Mouse (Mus musculus) liver, embryonic 16.5 days (tissue): ENCODE measurements around the gene Thbs2. TPM values are rescaled to one million over a fixed set of nuclear protein-coding genes. Genes with fewer than 3 reads are reported as not detected.

Source experiments
- ATAC-seq: fragments of 200-750 bp; cut with Nextera tagmentation; 2 replicates; pipeline ENCODE4 v1.8.0; 2017; ENCODE audit warnings: low read depth, mild to moderate bottlenecking, moderate number of reproducible peaks, moderate library complexity
- H3K27ac ChIP-seq: fragments of 300-500 bp; sonication (generic); 2 replicates; pipeline ENCODE4 v1.5.1; 2014; ENCODE audit warnings: mild to moderate bottlenecking, low read length
- H3K27me3 ChIP-seq: fragments of 300-500 bp; sonication (generic); 2 replicates; pipeline ENCODE4 v1.6.1; 2014; ENCODE audit warnings: low read depth, low read length, mixed read lengths; ENCODE audit not compliant: control insufficient read depth, insufficient read depth
- H3K36me3 ChIP-seq: fragments of 300-500 bp; sonication (generic); 2 replicates; pipeline ENCODE4 v1.6.1; 2014; ENCODE audit warnings: mild to moderate bottlenecking; ENCODE audit not compliant: control insufficient read depth, insufficient read depth
- H3K4me1 ChIP-seq: fragments of 300-500 bp; sonication (generic); 2 replicates; pipeline ENCODE4 v1.6.1; 2014; ENCODE audit warnings: low read depth, low read length, mixed read lengths; ENCODE audit not compliant: control insufficient read depth
- H3K4me2 ChIP-seq: fragments of 300-500 bp; sonication (generic); 2 replicates; pipeline ENCODE4 v1.6.1; 2014; ENCODE audit warnings: low read depth, low read length, mixed read lengths
- H3K4me3 ChIP-seq: fragments of 300-500 bp; sonication (generic); 2 replicates; pipeline ENCODE4 v1.5.1; 2014; ENCODE audit warnings: low read depth, mild to moderate bottlenecking, low read length
- H3K9ac ChIP-seq: fragments of 300-500 bp; sonication (generic); 2 replicates; pipeline ENCODE4 v1.6.1; 2014; ENCODE audit warnings: low read depth, low read length
- H3K9me3 ChIP-seq: fragments of 300-500 bp; sonication (generic); replicated peaks from 2 replicates; pipeline ENCODE4 v1.6.1; 2016; ENCODE audit warnings: low read length; ENCODE audit not compliant: control insufficient read depth
- WGBS: fragments of 180-500 bp; shearing (Covaris S2); extraction: QIAGEN DNeasy Blood & Tissue Kit; methylation state at CpG from one replicate; pipeline ENCODE4 v1.1.7; 2014; ENCODE audit not compliant: insufficient replicate concordance; 5-methylcytosine and 5-hydroxymethylcytosine counted together
- polyA plus RNA-seq: library from polyadenylated mRNA; unstranded; fragments of >200 nt; fragmentation: Nextera tagmentation; extraction: Ambion mirVana; gene quantifications from 2 replicates; pipeline ENCODE4 v1.2.1, GENCODE M21; 2015

Thbs2 gene
- polyA plus RNA-seq, 1 experiment from 2014 or later: 2.6 TPM

DNA sequence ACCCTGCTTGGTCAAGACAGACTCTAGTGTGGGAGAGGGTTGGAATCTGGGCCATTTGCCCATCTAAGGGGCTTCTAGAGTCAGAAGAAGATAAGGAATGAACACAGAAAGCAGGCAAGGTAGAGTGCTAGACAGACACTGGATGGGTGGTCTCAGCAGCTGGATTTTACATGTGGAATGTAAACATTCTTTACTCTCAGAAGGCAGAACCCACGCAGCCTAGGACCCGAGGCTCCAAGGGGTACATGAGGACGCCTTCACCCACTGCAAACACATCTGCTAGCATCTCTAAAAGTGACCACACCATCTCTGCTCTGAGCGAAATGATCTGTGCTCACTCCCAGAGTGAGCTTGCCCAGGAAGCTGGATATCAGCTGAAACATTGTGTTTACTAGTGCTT, 9.2 kb upstream of the Thbs2 start:
- no peak overlapping the region for H3K4me2 ChIP-seq
- no peak overlapping the region for H3K4me3 ChIP-seq
- WGBS: 43% methylated on average over 4 of the region's 4 CpGs
- no peaks in the 10 kb centered on the region for H3K36me3 ChIP-seq
- H3K9ac ChIP-seq: no peak overlapping the region
- no peaks in the 10 kb centered on the region for H3K27me3 ChIP-seq
- no peak for ATAC-seq
- no peaks in the 10 kb centered on the region for H3K4me1 ChIP-seq
- no peak overlapping the region for H3K27ac ChIP-seq
- no peaks in the 10 kb centered on the region for H3K9me3 ChIP-seq

DNA sequence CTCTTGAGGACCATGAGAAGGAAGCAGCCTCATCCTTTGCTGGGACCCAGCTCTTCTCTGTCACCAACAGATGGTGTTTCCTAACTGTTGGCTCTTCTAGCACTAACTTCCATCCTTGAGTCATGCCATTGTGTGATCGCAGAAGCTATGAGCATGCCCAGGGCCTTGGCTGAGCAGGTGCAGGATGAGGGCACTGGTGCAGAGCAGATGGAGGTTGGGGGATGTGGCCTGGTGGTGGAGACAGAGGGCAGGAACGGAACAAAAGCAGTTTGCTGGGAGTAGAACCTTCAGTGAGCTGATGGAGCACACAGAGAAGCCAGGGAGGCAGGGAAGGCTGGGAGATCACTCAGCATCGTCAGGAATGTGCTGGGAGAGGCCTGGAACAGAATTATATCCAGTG, 8.7 kb upstream of the Thbs2 start:
- H3K9ac ChIP-seq: no peak overlapping the region
- no peak for ATAC-seq
- no peak overlapping the region for H3K4me2 ChIP-seq
- no peak overlapping the region for H3K27ac ChIP-seq
- H3K4me1 ChIP-seq: no peaks in the 10 kb centered on the region
- no peaks in the 10 kb centered on the region for H3K9me3 ChIP-seq
- 38% methylated on average over 3 of the region's 3 CpGs for WGBS
- H3K36me3 ChIP-seq: no peaks in the 10 kb centered on the region
- no peaks in the 10 kb centered on the region for H3K27me3 ChIP-seq
- H3K4me3 ChIP-seq: no peak overlapping the region

DNA sequence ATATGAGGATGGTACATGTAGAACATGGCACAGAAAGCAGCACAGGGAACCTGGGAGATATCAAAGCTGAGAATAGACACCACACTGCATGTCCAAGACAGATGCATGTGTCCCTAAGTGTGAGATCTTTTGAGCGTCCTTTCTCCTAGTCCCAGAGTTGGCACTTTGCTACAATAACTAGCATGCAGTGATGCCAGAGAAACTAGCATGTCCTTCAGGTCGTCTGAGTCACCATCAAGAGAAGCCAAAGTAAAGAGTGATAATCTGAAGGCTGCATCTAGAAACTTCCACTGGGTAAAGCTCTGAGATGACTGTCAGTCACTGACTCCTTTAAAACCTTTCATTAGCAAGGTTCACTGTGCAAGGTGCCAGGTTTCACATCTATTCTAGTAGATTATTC, 7.9 kb upstream of the Thbs2 start:
- H3K9me3 ChIP-seq: no peaks in the 10 kb centered on the region
- no peaks in the 10 kb centered on the region for H3K27me3 ChIP-seq
- H3K36me3 ChIP-seq: no peaks in the 10 kb centered on the region
- no peak overlapping the region for H3K27ac ChIP-seq
- H3K4me3 ChIP-seq: no peak overlapping the region
- H3K4me2 ChIP-seq: no peak overlapping the region
- H3K4me1 ChIP-seq: no peaks in the 10 kb centered on the region
- no peak overlapping the region for H3K9ac ChIP-seq
- no peak for ATAC-seq
- WGBS: 19% methylated on average over 2 of the region's 2 CpGs

DNA sequence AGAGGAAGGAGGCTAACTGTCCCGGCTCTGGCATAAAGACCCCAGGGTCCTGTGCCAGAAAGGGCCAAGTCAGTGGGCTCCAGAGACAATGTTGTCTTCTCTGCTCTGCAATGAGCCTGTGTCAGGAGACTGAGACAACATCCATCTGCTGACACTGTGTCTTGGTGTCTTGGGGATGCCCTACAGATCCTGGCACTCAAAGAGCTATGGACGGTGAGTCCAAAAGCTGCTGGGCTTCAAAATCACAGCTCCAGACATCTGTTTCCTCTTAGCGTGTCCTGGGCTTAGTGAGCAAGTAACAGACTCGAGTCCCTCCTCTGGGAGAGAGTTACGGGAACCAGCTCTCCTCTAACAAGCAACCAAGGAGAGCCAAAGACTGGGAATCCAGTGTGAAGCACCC, 6.2 kb upstream of the Thbs2 start:
- H3K9me3 ChIP-seq: no peaks in the 10 kb centered on the region
- H3K27me3 ChIP-seq: no peaks in the 10 kb centered on the region
- H3K4me1 ChIP-seq: no peaks in the 10 kb centered on the region
- H3K36me3 ChIP-seq: no peaks in the 10 kb centered on the region
- no peak overlapping the region for H3K4me3 ChIP-seq
- H3K9ac ChIP-seq: no peak overlapping the region
- WGBS: 48% methylated on average over 5 of the region's 5 CpGs
- H3K27ac ChIP-seq: no peak overlapping the region
- ATAC-seq: no peak
- H3K4me2 ChIP-seq: no peak overlapping the region

DNA sequence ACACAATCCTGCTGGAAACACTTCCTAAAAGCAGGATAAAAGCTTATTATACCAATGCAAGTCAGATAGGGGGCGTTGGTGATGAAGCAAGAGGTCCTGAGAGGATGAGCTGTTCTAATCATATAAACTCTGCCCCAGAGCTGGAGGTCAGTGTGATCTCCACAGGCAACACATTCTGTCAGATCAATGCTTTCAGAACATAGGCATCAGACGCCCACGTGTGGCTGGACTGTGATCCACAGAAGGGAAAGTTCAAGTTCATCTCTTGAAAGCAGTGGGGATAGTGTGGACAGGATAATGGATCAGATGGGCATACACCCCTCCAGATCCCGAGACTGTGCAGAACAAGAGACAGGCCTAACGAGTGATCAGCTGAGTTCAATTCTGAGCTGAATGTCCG, 4.2 kb upstream of the Thbs2 start:
- 37% methylated on average over 6 of the region's 6 CpGs for WGBS
- no peaks in the 10 kb centered on the region for H3K36me3 ChIP-seq
- H3K9ac ChIP-seq: no peak overlapping the region
- no peaks in the 10 kb centered on the region for H3K27me3 ChIP-seq
- no peaks in the 10 kb centered on the region for H3K4me1 ChIP-seq
- no peaks in the 10 kb centered on the region for H3K9me3 ChIP-seq
- no peak overlapping the region for H3K4me3 ChIP-seq
- no peak overlapping the region for H3K27ac ChIP-seq
- no peak for ATAC-seq
- no peak overlapping the region for H3K4me2 ChIP-seq

DNA sequence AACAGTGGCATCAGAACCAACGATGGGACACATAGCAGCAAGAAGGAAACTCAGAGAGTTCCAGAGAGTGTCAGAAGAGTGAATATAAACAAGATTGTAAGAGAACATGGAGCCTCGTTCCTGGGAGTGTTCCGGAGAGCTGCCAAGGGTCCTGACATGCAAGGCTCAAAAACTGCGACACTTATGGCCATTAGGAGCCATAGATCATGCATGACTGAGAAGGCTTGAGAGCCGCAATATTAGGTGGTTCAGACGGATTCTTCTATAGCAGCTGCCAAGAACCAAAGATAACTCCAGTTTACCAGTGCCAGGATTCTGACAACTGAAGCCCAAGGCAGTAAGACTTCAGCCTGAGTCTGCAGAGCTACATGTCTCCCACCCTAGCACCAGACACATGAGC, 3.1 kb upstream of the Thbs2 start:
- Histone ChIP-seq H3K27me3 (no peaks in the 10 kb centered on the region), H3K9me3 (no peaks in the 10 kb centered on the region), H3K36me3 (no peaks in the 10 kb centered on the region), H3K9ac (no peak overlapping the region), H3K4me3 (no peak overlapping the region), H3K27ac (no peak overlapping the region), H3K4me1 (no peaks in the 10 kb centered on the region), H3K4me2 (no peak overlapping the region)
- no peak for ATAC-seq
- WGBS: 58% methylated on average over 6 of the region's 6 CpGs

DNA sequence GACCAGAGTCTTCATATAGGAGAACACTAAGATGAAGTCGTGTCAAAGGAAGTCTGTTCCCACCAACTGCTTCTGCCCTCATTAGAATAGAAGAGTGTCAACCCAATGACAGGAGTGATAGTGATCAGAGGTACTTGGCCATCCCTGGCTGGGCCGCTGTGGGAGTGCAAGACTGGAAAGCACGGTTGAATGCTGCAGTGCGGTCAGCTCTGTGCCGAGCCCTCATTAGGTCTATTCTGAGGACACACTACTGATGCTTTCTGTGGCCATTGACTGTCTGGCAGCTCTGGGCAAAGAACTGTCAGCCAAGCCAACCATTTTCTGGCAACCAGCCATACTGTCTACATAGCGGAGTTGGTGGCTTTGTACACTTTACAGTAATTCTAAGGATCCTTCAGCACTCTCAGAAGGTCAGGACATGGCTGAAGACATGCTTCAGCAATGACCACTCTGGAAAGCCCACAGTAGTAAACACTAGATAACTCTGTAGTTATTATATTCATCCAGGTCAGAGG, 2.3 kb upstream of the Thbs2 start:
- 60% methylated on average over 6 of the region's 6 CpGs for WGBS
- Histone ChIP-seq H3K4me1 (no peaks in the 10 kb centered on the region), H3K9ac (no peak overlapping the region), H3K9me3 (no peaks in the 10 kb centered on the region), H3K36me3 (no peaks in the 10 kb centered on the region), H3K27ac (no peak overlapping the region), H3K27me3 (no peaks in the 10 kb centered on the region), H3K4me3 (no peak overlapping the region), H3K4me2 (no peak overlapping the region)
- ATAC-seq: no peak

DNA sequence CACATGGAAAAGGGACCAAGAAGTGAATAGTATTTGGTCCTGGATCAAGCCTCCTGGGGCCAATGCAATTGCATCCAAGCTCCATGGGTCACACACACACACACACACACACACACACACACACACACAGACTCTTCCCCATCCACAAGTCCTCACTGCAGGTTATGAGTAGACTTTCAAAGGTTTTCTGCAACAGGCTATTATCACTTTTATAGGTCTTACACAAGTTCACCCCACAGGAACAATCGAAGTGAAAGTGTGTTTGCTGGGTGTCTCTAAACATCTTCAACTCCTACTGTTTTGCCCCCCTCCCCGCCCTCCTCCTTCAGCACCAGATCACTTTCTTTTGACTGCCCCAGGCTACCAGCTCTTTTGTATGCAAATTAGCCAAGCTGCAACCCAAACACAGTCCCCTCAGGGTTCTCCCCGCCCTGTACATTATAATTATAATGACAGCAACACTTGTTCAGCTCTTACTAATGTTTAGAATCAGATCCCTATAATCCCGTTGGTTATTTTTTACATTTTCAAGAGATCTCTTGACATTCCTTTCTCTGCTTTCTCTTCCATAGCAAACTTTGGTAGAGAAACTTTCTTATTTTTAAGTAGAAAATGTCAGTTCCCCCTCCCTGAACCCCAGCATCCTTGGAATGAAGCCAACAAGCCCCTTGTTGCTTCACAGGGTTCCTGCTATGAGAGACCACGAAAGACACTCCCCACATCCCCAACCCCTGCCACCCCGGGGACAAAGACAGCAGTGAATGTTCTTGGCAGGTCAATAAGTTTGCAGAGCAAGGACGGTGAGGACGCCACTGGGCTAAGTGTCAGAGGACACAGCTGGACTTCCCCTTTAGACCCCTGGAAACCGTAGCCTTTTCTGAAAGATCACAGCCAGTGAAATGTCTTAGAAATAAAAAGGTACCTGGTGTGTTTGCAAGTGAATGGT, 714 bp downstream of the Thbs2 start:
- Histone ChIP-seq H3K4me3 (peak overlapping the region; percentile 7; the same call in 1 of the 2 replicates), H3K4me2 (no peak overlapping the region), H3K27me3 (no peaks in the 10 kb centered on the region), H3K36me3 (no peaks in the 10 kb centered on the region), H3K27ac (no peak overlapping the region), H3K4me1 (no peaks in the 10 kb centered on the region), H3K9me3 (no peaks in the 10 kb centered on the region), H3K9ac (no peak overlapping the region)
- WGBS: 8% methylated on average over 9 of the region's 9 CpGs
- ATAC-seq: no peak

DNA sequence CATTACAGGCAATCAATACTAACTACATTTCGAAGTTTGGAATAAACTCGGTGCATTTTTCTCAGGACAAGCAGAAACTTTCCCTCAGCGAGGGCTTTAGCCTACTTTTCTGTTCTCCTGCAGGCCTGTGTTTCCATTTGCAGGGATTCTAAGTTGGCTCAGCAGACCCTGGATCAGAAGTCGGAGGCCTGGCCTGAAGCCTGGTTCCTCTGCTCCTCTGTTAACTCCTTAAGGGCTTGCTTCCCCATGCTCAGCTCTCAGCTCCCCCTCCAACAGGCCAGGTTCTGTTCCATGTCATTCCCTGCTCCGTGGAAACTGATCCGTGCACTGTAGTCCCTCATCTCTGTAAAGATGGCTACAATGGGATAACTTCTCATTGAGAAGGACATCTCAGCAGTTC, 2.1 kb downstream of the Thbs2 start:
- no peak overlapping the region for H3K9ac ChIP-seq
- no peak overlapping the region for H3K27ac ChIP-seq
- no peak overlapping the region for H3K4me3 ChIP-seq
- no peaks in the 10 kb centered on the region for H3K27me3 ChIP-seq
- H3K9me3 ChIP-seq: no peaks in the 10 kb centered on the region
- H3K36me3 ChIP-seq: no peaks in the 10 kb centered on the region
- 36% methylated on average over 6 of the region's 6 CpGs for WGBS
- no peak overlapping the region for H3K4me2 ChIP-seq
- H3K4me1 ChIP-seq: no peaks in the 10 kb centered on the region
- no peak for ATAC-seq
